Mouse (Mus musculus) stomach, postnatal 0 days (tissue): ENCODE results near the gene Smim23. TPM values are rescaled to one million over a fixed set of nuclear protein-coding genes. Genes with fewer than 3 reads are reported as not detected.

Source experiments
- ATAC-seq: fragments of 200-750 bp; cut with Nextera tagmentation; 2 replicates; pipeline ENCODE4 v1.8.0; 2017; ENCODE audit not compliant: low FRiP score, low TSS enrichment
- DNase-seq: peaks from one replicate; pipeline ENCODE4 v3.0.0-alpha.2; 2016; ENCODE audit warnings: low spot score
- H3K27ac ChIP-seq: fragments of 300-500 bp; sonication (generic); replicated peaks from 2 replicates; pipeline ENCODE4 v1.5.1; 2014; ENCODE audit warnings: mild to moderate bottlenecking, control low read depth
- H3K27me3 ChIP-seq: fragments of 300-500 bp; sonication (generic); 2 replicates; pipeline ENCODE4 v1.6.1; 2014; ENCODE audit warnings: low read length; ENCODE audit not compliant: control insufficient read depth, insufficient read depth
- H3K36me3 ChIP-seq: fragments of 300-500 bp; sonication (generic); 2 replicates; pipeline ENCODE4 v1.6.1; 2014; ENCODE audit warnings: low read length, mixed read lengths; ENCODE audit not compliant: control insufficient read depth, insufficient read depth
- H3K4me1 ChIP-seq: fragments of 300-500 bp; sonication (generic); replicated peaks from 2 replicates; pipeline ENCODE4 v1.6.1; 2014; ENCODE audit warnings: antibody characterized with exemption; ENCODE audit not compliant: control insufficient read depth, insufficient read depth
- H3K4me2 ChIP-seq: fragments of 300-500 bp; sonication (generic); replicated peaks from 2 replicates; pipeline ENCODE4 v1.6.1; 2014; ENCODE audit warnings: low read depth, mild to moderate bottlenecking, control low read depth, moderate library complexity
- H3K4me3 ChIP-seq: fragments of 300-500 bp; sonication (generic); 2 replicates; pipeline ENCODE4 v1.5.1; 2014; ENCODE audit warnings: low read depth, low read length, control low read depth
- H3K9ac ChIP-seq: fragments of 300-500 bp; sonication (generic); 2 replicates; pipeline ENCODE4 v1.6.1; 2014; ENCODE audit warnings: mild to moderate bottlenecking, low read length, control low read depth, mixed read lengths
- H3K9me3 ChIP-seq: fragments of 300-500 bp; sonication (generic); 2 replicates; pipeline ENCODE4 v1.6.1; 2016; ENCODE audit warnings: low read length; ENCODE audit not compliant: control insufficient read depth
- CTCF ChIP-seq: IDR thresholded peaks from 2 replicates; pipeline ENCODE4 v1.5.1; 2016; ENCODE audit warnings: antibody characterized with exemption, low read depth, mild to moderate bottlenecking, moderate library complexity
- EP300 ChIP-seq: optimal IDR thresholded peaks from 2 replicates; pipeline ENCODE3; 2016; ENCODE audit warnings: antibody characterized with exemption
- WGBS: fragments of 180-500 bp; shearing (Covaris S2); extraction: QIAGEN DNeasy Blood & Tissue Kit; methylation state at CpG from one replicate; pipeline ENCODE4 v1.1.7; 2014; 5-methylcytosine and 5-hydroxymethylcytosine counted together
- polyA plus RNA-seq: library from polyadenylated mRNA; unstranded; fragments of >200 nt; fragmentation: Nextera tagmentation; extraction: Ambion mirVana; gene quantifications from 2 replicates; pipeline ENCODE4 v1.2.1, GENCODE M21; 2015

Gene Smim23
- polyA plus RNA-seq, 1 experiment from 2014 or later: not detected

DNA sequence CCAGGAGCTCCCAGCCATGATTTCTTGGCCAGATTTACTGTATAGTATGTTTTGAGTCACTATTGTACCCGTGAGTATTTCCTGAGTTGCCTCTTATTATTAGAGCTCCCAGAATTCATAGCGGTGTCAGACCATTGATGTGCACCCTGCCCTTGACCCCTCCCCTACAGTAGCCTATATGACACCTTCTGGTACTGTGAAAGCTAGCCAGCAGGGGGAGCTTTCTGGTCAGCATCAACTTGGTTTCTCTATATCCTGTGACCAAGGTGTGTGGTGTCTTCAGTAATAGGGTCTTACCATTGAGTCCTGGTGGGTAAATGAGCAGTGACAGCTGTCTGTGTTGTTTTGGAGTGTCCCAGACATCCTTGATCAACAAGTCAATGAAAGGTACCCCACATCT lies 18.4 kb downstream of the Smim23 start:
- DNase-seq (peak; percentile 53), ATAC-seq (peak; percentile 53; the same call in 1 of the 2 replicates)
- Histone ChIP-seq H3K27ac (no peak overlapping the region), H3K4me2 (no peak overlapping the region), H3K4me3 (no peak overlapping the region), H3K9me3 (no peaks in the 10 kb centered on the region), H3K9ac (no peak overlapping the region), H3K4me1 (no peaks in the 10 kb centered on the region), H3K36me3 (no peaks in the 10 kb centered on the region), H3K27me3 (no peaks in the 10 kb centered on the region)
- 18% methylated on average over 2 of the region's 2 CpGs for WGBS
- no peak for TF ChIP-seq EP300
- TF ChIP-seq CTCF: peak; percentile 79

DNA sequence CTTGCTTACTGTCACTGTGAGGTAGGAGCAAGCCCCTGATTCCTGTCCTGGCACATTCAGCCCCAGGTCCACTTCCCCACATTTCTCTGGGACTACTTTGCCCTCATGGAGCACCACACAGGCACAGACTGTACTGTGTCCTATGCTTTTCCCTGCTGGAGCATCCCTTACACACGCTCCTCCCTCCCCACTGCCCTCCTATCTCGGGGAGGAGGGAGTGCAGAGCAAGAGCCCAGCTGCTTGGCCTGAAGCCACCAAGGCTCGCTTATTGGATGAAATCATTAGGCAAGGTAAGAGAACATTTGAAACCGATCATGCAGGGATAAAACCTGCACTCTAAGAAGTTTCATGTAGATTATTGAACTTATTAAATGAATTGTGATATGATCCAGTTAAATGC lies 20.7 kb downstream of the Smim23 start:
- ATAC-seq (no peak), DNase-seq (no peak)
- 30% methylated on average over 4 of the region's 4 CpGs for WGBS
- Histone ChIP-seq H3K27me3 (no peaks in the 10 kb centered on the region), H3K4me3 (no peak overlapping the region), H3K27ac (no peak overlapping the region), H3K4me1 (no peaks in the 10 kb centered on the region), H3K4me2 (no peak overlapping the region), H3K9ac (no peak overlapping the region), H3K9me3 (no peaks in the 10 kb centered on the region), H3K36me3 (no peaks in the 10 kb centered on the region)
- no peak for TF ChIP-seq EP300

DNA sequence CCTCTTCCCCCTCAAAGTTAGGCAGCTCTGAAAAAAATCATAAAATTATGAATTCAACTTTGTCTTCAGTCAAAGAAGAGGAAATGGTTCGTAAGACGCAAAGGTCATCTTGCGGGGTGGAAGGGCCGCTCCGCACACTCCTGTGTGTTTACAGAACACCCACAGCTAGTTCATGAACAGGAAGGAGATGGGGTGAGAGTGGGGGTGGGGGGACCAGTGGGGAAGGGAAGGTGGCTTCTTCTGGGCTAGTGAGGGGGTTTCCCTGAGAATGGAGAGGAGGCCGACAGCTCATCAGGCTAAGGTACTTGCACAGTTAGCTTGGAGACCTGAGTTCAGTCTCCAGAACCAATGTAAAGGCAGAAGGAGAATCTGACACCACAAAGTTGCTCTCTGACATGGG lies 22.7 kb downstream of the Smim23 start:
- H3K4me1 ChIP-seq: no peaks in the 10 kb centered on the region
- TF ChIP-seq EP300 (no peak), CTCF (no peak)
- H3K27ac ChIP-seq: no peak overlapping the region
- H3K9ac ChIP-seq: no peak overlapping the region
- H3K4me2 ChIP-seq: no peak overlapping the region
- ATAC-seq (no peak), DNase-seq (no peak)
- H3K36me3 ChIP-seq: no peaks in the 10 kb centered on the region
- no peak overlapping the region for H3K4me3 ChIP-seq
- no peaks in the 10 kb centered on the region for H3K9me3 ChIP-seq
- 39% methylated on average over 6 of the region's 6 CpGs for WGBS
- H3K27me3 ChIP-seq: no peaks in the 10 kb centered on the region

DNA sequence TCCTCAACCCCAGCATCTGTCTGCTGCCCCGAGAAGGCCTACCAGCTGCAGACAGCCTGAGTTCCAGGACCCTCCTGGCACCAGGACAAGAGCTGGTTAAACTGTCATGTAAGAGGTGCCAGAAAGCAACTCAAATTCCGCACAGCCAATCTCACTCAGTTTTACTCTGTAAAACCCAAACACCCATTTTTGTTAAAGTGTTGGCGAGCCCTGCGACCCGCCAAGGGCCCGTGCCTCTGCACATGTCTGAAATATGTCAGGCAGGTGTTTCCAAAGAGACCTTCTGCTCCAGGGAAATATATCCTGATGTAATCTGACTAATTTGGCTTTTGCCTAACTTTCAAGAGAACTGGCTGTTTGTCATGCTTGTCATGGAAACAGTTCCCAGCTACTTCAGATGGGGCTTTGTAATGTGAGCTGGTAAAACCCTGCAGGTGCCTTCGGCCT lies 23.5 kb downstream of the Smim23 start:
- no peak overlapping the region for H3K4me3 ChIP-seq
- no peak for DNase-seq
- no peaks in the 10 kb centered on the region for H3K36me3 ChIP-seq
- no peak overlapping the region for H3K4me2 ChIP-seq
- 45% methylated on average over 7 of the region's 7 CpGs for WGBS
- no peak overlapping the region for H3K27ac ChIP-seq
- no peak overlapping the region for H3K9ac ChIP-seq
- no peaks in the 10 kb centered on the region for H3K27me3 ChIP-seq
- H3K9me3 ChIP-seq: no peaks in the 10 kb centered on the region
- ATAC-seq: no peak
- TF ChIP-seq CTCF (no peak), EP300 (no peak)
- no peaks in the 10 kb centered on the region for H3K4me1 ChIP-seq

DNA sequence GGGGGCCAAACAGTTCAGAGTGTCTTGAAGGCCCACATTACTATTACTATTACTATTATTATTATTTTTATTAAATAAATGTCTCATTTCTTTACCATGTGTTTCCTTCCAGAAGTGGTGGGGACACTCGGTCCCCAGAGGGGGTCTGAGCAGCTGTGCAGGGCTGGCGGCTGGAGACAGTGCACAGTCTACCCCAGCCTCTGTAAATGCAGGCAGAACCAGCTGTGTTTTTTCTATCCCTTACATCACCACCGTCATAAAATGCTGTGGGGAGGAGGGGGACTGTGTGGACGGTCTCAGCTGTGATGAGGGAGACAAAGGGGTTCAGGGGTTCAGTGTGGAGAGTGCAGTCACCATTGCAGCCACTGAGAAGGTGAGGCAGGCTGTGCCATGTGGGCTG lies 26.0 kb downstream of the Smim23 start:
- no peak for ATAC-seq
- Histone ChIP-seq H3K4me1 (no peaks in the 10 kb centered on the region), H3K9ac (no peak overlapping the region), H3K27ac (no peak overlapping the region), H3K36me3 (no peaks in the 10 kb centered on the region), H3K27me3 (no peaks in the 10 kb centered on the region), H3K9me3 (no peaks in the 10 kb centered on the region), H3K4me2 (no peak overlapping the region), H3K4me3 (no peak overlapping the region)
- WGBS: 40% methylated on average over 4 of the region's 4 CpGs
- no peak for DNase-seq
- TF ChIP-seq EP300: no peak
- TF ChIP-seq CTCF: no peak

DNA sequence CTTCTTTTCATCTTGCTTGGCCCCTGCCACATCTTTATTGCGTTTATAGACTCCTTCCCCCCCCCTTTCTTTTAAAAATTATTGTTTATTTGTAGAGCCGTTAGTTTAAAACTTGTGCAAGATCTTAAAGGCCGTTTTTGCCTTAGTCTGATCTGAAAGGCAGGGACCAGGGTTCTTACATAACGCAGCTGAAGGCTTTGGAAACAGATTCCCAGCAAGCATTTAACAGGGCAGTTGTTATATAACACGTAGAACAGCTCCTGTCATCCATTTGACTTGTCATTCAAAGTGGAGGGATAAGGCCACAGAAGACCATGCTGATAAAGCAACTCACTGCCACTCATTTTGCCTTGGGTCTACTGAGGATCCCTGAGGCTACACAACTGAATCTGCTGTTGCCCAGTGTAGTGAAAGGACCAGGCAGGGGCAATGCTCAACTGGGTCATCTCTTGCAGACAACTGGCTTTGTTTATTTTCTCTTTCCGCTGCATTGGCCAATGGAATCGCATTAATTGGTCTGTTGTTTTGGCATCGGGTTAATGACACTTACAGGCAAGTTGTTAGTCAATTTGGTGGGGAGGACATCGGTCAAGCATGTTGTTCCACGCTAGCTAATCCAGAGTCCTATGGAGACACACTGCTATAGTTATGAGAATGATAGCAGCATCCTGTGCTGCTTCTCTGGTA lies 29.5 kb downstream of the Smim23 start:
- no peaks in the 10 kb centered on the region for H3K27me3 ChIP-seq
- no peak for DNase-seq
- 57% methylated on average over 10 of the region's 10 CpGs for WGBS
- TF ChIP-seq CTCF: no peak
- no peak for TF ChIP-seq EP300
- H3K4me3 ChIP-seq: no peak overlapping the region
- no peak overlapping the region for H3K27ac ChIP-seq
- no peaks in the 10 kb centered on the region for H3K9me3 ChIP-seq
- no peak overlapping the region for H3K9ac ChIP-seq
- H3K4me2 ChIP-seq: no peak overlapping the region
- H3K4me1 ChIP-seq: no peaks in the 10 kb centered on the region
- no peak for ATAC-seq
- no peaks in the 10 kb centered on the region for H3K36me3 ChIP-seq
